Mouse (Mus musculus): Measurements from ENCODE around the gene Usf1. TPM values are rescaled to one million over a fixed set of nuclear protein-coding genes. Genes with fewer than 3 reads are reported as not detected.

Gene Usf1
- 100 to 1,000 TPM in 1 of 2 experiments, 10 to 100 TPM in 1; 99.7 to 106 TPM for total RNA-seq (2021)
- long read RNA-seq, experiment 1, transcript Usf1-208 (10 exons, 2,167 nt) = major isoform, 12 of 20 reads
- long read RNA-seq, experiment 1, partial matches to known transcripts = 1 of 20 reads
- long read RNA-seq, experiment 1, other reads (novel, unspliced or antisense) = 5 of 20 reads
- long read RNA-seq, experiment 2, transcript Usf1-208 (10 exons, 2,167 nt) = major isoform, 11 of 16 reads
- long read RNA-seq, experiment 2, partial matches to known transcripts = 2 of 16 reads
- long read RNA-seq, experiment 2, other reads (novel, unspliced or antisense) = 1 of 16 reads

DNA sequence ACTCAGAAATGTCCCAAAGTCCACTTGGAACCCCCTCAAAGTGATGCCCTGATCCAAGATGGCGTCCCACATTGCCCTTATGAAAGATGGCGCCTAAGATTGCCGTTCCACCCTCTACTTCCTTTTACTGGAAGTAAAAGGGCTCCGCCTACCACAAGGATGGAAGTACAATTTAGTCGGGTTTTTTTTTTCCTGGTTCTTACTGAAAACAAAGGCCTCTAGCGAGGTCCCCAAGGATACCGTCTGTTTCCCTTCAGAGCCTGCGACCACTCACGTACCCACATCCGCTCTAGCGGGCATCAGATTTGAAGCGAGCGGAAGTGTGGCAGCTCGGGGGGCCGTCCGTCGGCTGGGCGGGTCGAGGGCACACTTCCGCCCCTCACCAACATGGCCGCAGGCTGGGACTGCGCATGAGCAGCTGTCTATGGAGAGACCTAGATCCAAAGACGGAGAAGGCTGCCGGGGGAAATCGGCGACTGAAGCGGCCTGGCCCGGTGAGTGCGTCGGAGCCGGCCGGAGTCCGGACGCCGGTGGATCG lies at the start of gene Usf1:
TSS of gene Usf1 (plus strand) at position 367 of the 538 bp plus-strand sequence.
- H3K4me3 ChIP-seq = peak within 1 kb of the TSS; percentile 86
- intact Hi-C loops (cut with DNase I) = loop anchor here (1.0 to 5.0 kb wide), 7 partner anchors 31 to 299 kb away; partner anchors contain the start of genes Cfap126, Nit1, Pfdn2 and Ufc1
- peak; percentile 94 for DNase-seq (ENCODE audit: extremely low spot score in 1 of 2, low spot score in 2 of 2)
- no peak for TF ChIP-seq CTCF (IDR thresholded peaks at IDR 0.05)
- H3K27ac ChIP-seq = peak within 1 kb of the TSS; percentile 99

DNA sequence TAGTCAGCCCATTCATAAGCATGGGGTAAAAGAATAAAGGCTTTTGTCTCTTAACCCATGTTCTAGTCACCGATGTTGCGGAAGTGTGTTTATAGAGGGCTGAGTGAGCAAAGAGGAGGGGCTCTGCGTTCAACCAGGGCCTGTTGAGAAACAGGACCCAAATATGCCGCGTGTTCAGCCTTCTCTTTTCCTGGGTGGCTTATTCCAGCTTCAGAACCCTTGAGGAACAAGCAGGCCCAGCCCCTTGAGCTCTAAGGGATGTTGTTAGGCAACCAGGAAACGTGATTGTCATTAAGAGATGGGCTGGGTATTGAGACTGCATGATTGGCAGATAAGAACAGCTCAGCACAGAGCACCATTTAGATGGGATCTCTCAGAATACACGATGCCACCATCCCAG lies 45.2 kb upstream of the Usf1 start:
- Histone ChIP-seq H3K4me3 (no peak overlapping the region), H3K27ac (no peak overlapping the region)
- TF ChIP-seq CTCF (IDR thresholded peaks at IDR 0.05) = no peak
- intact Hi-C loops (cut with DNase I) = loop anchor here (10.0 kb wide), 1 partner anchor 199 kb away; no protein-coding TSS in a partner anchor
- no peak for DNase-seq (ENCODE audit: extremely low spot score in 1 of 2, low spot score in 2 of 2)

DNA sequence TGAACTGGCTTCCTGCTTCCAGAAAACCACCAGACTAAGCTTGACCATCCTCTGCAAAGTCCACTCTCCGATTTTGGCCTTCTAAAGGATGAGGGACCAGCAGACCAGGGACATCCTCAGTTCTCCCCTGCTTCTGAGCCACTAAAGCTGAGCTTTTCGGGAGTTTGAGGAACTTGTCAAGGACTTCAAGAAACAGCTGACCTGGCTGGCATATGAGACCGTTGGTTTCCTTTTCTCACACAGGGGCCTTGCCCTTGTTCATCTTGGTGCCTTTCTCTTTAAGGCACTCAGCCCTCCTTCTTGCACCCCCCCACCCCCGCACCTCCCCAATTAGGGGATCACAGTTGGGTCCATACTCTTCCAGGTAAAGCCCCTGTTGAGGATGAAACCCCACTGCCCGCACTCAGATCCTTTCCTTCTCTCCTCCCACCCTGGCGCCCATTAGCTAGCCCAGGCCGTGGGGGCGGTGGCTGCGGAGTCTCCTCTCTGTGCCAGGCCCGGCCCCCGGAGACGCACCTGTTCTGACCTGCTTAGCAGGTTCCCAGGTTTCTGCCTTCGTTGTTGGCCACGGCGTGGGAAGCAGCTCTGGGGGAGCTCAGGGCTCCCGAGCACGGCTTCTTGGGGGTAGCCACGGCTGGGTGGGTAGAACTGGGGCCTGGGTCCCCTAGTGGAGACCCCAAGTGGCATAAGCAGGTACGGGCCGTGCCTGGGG lies 41.1 kb upstream of the Usf1 start, which contains the start of gene Nectin4:
TSS of gene Nectin4 (plus strand) at position 255 of the 712 bp plus-strand sequence.
- H3K4me3 ChIP-seq = no peak within 1 kb of the TSS
- no peak for DNase-seq (ENCODE audit: extremely low spot score in 1 of 2, low spot score in 2 of 2)
- TF ChIP-seq CTCF (IDR thresholded peaks at IDR 0.05) = no peak
- intact Hi-C loops (cut with DNase I) = loop anchor here (10.0 kb wide), 1 partner anchor 195 kb away; no protein-coding TSS in a partner anchor
- H3K27ac ChIP-seq = no peak within 1 kb of the TSS

DNA sequence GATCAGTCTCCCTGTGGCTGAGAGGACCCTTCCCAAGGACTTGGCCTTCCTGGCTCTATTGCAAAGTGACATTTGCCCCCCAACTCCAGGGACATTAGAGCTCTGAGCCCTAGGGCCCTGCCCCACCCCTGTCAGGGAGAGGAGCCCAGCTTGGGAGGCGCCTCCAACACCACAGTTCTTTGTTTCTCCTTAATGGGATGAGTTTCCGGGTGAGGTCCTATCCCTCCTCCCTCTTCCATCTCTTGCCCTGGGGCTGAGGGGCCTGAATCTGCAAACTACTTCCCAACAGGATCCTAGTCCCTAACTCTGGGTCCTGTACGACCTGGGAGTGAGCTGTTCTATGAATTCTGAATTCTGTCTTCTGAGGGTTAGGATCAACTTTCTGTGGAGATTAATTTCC lies 38.2 kb upstream of the Usf1 start:
- intact Hi-C loops (cut with DNase I) = no loop called here
- Histone ChIP-seq H3K4me3 (no peak overlapping the region), H3K27ac (no peak overlapping the region)
- TF ChIP-seq CTCF (IDR thresholded peaks at IDR 0.05) = no peak
- DNase-seq (ENCODE audit: extremely low spot score in 1 of 2, low spot score in 2 of 2) = no peak

DNA sequence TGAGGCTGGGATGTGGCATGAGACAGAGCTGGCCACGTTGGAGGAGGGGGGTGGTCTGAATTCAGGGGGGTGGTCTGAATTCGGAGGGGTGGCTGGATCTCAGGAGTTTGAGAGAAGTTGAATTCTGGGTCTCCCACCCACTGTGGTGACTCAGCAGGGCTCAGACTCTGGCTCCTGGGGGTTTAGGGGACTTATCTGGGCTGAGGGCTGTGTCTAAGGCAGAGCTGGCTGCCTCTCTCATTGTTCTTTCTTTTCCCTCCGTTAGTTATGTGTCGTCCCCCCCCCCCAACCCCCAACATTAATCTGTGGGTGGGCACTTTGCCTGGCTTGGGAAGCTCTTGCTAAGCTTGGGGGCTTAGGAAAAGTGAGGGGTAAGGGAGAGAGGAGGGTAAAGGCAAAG lies 37.2 kb upstream of the Usf1 start:
- no peak for TF ChIP-seq CTCF (IDR thresholded peaks at IDR 0.05)
- no peak for DNase-seq (ENCODE audit: extremely low spot score in 1 of 2, low spot score in 2 of 2)
- Histone ChIP-seq H3K4me3 (no peak overlapping the region), H3K27ac (no peak overlapping the region)
- intact Hi-C loops (cut with DNase I) = no loop called here

DNA sequence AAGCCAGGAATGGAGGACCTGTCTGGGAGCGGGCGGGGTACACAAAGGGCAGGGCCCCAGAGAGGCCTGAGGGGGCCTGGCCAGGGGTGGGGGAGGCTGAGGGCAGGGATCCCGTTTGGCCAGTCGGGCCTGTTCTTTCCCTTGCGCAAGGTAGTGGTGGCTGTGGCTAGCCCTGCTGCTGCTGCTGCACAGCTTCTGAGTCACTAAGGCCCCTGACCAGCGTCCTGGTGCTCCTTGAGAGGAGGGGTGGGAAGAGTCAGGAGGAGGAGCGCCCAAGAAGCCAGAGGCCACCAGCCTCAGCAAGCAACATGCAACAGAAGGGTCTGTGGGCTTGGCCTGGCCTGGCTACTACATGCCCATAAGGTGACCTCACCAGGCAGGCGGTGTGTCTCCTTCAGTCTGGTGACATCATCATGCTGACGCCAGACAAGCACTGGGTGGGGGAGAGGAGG lies 35.4 kb upstream of the Usf1 start:
- DNase-seq (ENCODE audit: extremely low spot score in 1 of 2, low spot score in 2 of 2) = no peak
- intact Hi-C loops (cut with DNase I) = no loop called here
- TF ChIP-seq CTCF (IDR thresholded peaks at IDR 0.05) = no peak
- no peak overlapping the region for H3K4me3 ChIP-seq
- no peak overlapping the region for H3K27ac ChIP-seq

DNA sequence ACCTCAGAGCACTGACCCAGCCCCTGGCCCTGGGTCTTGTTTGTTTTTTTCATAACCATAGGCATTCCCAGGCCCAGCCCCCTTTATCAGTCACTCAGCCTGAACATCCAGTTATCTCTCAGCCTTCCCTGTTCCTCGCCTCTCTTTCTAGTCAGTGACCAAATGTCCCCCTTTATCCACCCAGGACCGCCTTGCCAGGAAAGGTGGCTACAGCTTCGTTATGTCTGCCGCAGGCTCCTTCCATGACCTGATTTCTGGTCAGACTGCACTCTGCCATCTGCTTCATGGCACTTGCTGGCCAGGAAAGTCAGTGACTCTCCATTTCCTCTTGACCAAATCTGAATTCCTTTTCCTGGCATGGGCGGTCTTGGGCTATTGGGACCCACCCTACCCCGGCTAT lies 32.8 kb upstream of the Usf1 start:
- no peak overlapping the region for H3K4me3 ChIP-seq
- intact Hi-C loops (cut with DNase I) = no loop called here
- TF ChIP-seq CTCF (IDR thresholded peaks at IDR 0.05) = no peak

DNA sequence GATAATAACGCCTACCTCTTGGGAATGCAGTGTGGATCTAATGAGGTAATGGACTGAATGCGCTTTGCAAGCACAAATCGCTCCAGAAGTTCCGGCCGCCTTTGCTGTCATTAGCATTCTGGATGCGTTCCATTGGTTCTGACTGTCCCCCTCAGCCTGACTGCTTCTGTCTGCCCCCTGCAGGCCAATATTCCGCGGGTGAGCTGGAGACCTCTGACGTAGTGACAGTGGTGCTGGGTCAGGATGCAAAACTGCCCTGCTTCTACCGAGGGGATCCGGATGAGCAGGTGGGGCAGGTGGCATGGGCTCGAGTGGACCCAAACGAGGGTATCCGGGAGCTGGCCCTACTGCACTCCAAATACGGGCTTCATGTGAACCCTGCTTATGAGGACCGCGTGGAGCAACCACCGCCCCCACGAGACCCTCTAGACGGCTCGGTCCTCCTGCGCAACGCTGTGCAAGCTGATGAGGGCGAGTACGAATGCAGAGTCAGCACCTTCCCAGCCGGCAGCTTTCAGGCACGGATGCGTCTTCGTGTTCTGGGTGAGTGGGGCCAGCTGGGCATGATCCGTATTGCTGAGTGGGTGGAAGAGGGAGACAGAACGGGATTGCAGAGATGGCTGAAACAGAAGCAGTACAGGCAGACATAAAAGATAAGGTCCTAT lies 31.0 kb upstream of the Usf1 start:
- H3K27ac ChIP-seq = no peak overlapping the region; the same call in 1 of the 2 replicates
- DNase-seq (ENCODE audit: extremely low spot score in 1 of 2, low spot score in 2 of 2) = peak; percentile 71 to 73
- intact Hi-C loops (cut with DNase I) = loop anchor here (1.0 kb wide), 1 partner anchor 31 kb away; the partner anchor contains the start of gene Usf1
- peak overlapping the region; percentile 43 for H3K4me3 ChIP-seq
- peak; percentile 71 for TF ChIP-seq CTCF (IDR thresholded peaks at IDR 0.05)

More for the DNA sequence above, 32.8 kb upstream of the Usf1 start:
- DNase-seq (ENCODE audit: extremely low spot score in 1 of 2, low spot score in 2 of 2) = no peak
- H3K27ac ChIP-seq = no peak overlapping the region

DNA sequence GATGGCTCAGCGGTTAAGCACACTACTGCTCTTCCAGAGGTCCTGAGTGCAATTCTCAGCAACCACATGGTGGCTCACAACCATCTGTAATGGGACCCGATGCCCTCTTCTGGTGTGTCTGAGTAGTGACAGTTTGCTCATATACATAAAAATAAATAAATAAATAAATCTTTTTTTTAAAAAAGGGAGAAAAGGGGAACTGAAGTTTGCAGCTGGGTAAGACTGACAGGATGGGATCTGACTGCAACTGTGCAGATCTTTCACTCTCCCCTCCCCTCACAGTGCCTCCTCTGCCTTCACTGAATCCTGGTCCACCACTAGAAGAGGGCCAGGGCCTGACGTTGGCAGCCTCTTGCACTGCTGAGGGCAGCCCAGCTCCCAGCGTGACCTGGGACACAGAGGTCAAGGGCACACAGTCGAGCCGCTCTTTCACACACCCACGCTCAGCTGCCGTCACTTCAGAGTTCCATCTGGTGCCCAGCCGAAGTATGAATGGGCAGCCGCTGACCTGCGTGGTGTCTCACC lies 29.0 kb upstream of the Usf1 start:
- peak; percentile 15 for TF ChIP-seq CTCF (IDR thresholded peaks at IDR 0.05)
- Histone ChIP-seq H3K27ac (no peak overlapping the region), H3K4me3 (no peak overlapping the region)
- intact Hi-C loops (cut with DNase I) = no loop called here
- DNase-seq (ENCODE audit: extremely low spot score in 1 of 2, low spot score in 2 of 2) = no peak

DNA sequence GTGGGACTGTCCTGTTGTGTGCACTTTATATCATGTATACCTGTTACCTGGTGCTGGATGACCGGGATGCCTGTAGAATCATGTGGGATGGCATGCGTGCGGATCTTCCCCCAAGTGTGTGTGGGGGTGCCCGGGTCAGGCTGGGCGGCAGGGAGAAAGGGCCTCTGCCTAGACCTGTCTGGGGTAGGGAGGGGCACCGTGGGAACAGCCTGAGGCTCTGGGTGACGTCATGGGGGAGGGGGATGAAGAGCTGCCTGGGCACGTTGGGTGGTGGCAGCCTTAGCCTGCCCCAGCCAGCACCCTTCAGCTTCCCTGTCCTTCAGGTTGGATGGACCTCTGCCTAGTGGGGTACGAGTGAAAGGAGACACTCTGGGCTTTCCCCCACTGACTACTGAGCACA lies 26.8 kb upstream of the Usf1 start:
- Histone ChIP-seq H3K27ac (no peak overlapping the region), H3K4me3 (no peak overlapping the region)
- no peak for DNase-seq (ENCODE audit: extremely low spot score in 1 of 2, low spot score in 2 of 2)
- no peak for TF ChIP-seq CTCF (IDR thresholded peaks at IDR 0.05)
- intact Hi-C loops (cut with DNase I) = no loop called here

DNA sequence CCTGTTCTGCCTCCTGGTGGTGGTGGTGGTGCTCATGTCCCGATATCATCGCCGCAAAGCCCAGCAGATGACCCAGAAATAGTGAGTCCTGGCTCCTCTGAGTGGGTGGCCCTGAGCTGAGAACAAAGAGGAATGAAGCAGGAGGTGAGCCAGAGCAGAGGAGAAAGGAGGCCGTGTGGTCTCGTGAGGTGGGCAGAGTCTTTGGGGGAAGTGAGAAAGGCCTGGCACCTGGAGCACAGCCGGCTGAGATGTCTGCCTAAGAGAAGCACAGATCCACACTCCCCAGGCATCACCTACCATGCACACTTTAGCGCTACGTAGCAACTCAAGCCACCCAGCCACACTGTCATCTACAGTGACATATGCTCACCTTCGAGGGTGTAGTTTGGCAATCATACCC lies 25.9 kb upstream of the Usf1 start:
- DNase-seq (ENCODE audit: extremely low spot score in 1 of 2, low spot score in 2 of 2) = no peak
- no peak; the same call in 1 of the 2 replicates for TF ChIP-seq CTCF (IDR thresholded peaks at IDR 0.05)
- Histone ChIP-seq H3K27ac (no peak overlapping the region), H3K4me3 (no peak overlapping the region)
- intact Hi-C loops (cut with DNase I) = no loop called here
